Mouse (Mus musculus) kidney, postnatal 25 days (tissue): ENCODE data around the gene Fndc9.

Experiments used
- DNase-seq, 2 experiments: peaks; one replicate each; pipeline ENCODE4 v3.0.0; 2021; ENCODE audit warnings: mixed read lengths in 2 of 2

Fndc9 gene

DNA sequence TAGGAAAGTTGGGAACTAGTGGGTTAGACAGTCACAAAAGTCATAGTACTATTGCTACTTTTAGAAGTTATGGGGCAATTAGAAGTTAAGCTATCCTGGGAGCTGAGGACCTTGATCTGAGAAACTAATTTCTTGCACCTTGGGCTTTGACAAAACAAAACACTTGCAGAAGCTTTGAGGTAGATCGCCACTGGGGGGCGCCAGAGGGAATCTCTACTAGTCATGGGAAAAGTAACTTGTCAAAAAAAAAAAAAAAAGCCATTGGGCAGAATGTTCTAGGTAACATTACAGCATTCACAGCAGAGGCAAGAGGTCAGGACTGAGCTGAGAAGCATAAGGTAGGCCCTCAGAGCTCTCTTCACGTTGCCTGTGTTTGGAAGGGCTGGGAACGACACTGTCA, 1.6 kb downstream of the Fndc9 start:
- peak; percentile 76 to 90 for DNase-seq

GRCm38 (mm10) chr11:46241150-46241673, 5.9 kb downstream of the Fndc9 start:
- no peak for DNase-seq

DNA sequence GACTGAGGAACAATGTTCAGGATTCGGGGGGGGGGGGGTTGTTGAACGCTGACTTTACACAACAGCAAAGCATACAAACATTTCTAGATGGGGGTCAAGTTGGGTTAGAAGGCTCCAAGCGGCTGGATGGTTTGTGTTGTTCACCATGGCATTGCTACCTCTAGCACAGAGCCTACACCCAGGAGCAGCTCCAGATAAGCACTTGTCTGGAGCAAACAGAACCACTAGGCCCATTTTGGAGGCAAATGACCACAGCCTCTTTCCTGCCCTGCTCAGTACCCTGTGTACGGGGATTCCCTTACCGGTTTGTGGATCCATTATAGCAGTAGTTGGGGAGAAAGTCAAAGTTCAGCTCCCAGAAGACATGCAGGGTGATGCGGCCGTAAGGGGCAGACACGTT, 6.7 kb downstream of the Fndc9 start:
- no peak for DNase-seq

DNA sequence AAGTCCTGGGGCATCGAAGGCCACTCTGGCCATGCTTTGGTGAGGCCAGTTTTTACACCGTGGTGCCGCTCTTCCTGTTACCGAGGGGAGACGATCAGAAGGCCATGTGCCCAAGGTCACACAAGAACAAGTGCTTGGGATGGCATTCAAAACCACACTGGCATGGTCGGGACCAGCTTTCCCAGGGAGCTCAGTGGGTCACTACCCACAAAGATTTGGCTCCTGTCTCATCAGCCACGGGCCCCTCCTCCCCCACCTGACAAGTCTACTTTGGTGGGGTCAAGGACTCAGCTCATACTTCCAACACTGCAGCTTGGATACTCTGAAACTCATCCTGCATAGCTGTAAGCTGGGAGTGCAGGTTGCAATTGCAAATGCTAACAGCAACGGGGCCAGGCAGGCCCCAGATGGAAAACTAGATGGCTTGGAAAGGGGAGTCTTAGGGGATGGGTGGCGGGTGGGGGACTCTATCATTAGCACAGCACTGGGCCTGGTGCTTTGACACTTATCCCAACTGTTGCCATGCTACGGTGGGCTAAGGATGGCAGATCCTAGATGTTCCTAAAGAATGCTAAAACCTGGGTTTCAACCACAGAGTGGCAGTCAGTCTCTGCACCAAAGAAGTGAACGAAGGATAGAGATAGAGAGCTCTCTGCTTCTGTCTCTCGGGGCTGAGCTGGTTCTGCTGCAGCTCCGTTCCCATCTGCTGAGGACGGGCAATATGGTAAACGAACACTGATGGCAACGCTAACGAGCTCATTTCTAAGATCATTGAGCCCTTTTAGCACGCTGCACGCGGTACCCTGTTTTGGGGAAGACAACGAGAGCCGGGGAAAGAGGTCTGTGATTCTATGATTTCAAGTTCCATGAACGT, 9.6 kb downstream of the Fndc9 start:
- no peak for DNase-seq

DNA sequence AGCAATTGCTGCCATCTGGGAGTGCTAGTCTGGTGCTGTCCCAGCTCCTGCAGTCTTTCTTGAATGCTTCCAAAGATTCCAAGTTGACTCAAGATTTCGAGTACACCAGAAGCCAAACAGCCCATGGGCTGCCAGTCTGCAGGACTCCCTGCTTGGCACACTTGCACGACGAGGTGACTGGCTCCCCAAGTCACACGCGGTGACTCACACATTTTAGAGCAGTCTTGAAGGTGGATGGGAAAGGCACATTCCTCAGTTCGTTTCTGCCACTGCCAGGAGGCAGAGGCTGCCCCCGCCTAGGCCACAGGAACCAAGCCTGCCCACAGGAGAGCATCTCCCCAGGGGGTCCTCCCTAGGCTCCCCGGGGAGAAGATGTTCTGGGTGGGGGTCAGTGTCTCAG, 10.6 kb downstream of the Fndc9 start:
- no peak for DNase-seq

- DNase-seq = no peak
Measured at GRCm38 (mm10) chr11:46246393-46246792, 11.1 kb downstream of the Fndc9 start.

DNA sequence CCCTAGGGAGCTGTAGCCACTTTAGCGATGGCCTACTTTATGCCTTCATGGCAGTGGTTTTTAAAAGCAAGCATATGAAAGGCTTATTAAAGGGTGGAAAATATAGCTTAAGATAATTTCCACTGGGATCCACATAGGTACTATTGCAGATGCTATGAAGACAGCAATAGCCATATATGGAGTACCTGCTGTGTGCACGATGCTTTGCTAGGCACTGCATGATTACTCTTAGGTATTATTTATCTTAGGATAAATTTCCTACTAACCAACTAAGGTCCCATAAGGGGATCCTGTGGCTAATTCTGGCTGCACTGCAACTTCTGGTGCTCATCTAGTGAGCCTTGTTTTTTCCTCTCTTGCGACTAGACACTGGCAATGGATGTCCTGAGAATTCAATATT, 13.0 kb downstream of the Fndc9 start:
- DNase-seq = no peak

DNA sequence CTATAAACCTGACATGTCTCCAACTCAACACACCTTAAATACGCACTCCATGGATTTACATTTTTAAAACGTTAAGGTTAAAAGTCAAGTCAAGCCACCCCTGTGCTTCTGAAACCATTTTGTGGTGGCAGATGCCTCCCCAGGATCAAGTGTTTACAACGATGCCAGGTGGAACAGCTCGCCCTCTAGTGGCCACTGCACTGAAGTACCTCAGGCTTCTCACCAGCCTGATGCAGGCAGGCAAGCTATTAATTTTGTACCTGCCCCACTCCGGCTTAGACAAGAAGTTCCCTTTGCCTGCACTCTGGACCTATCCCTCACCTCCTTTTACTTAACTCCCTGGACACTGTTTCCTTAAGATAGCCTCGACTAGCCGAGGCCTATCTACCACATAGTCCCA, 16.7 kb downstream of the Fndc9 start:
- peak; percentile 71 to 75 for DNase-seq

- DNase-seq = no peak
Measured at GRCm38 (mm10) chr11:46255291-46255690, 20.0 kb downstream of the Fndc9 start.

- peak in 1 of 2 experiments; percentile 45 for DNase-seq
Measured at GRCm38 (mm10) chr11:46258207-46258606, 22.9 kb downstream of the Fndc9 start.

- DNase-seq = no peak
Measured at GRCm38 (mm10) chr11:46258749-46259148, 23.4 kb downstream of the Fndc9 start.

DNA sequence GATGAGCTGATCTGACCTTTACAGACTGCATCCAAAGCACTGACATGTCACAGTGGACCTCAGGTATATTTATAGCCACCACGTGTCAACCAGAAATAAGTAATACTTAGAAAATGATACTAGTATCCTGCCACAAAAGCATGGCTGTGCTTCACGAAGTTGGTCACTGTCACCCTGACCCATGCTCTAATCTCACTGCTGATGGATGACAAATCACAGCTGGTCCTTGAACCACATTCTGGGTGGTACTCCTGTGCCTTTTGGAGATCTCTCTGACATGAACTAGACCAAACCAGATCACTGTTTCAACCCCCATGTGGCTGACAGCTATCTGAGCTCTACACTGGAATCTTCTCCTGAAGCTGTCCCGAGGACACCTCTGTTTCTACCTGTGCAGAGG, 27.5 kb downstream of the Fndc9 start:
- DNase-seq = peak in 1 of 2 experiments; percentile 9

- peak in 1 of 2 experiments; percentile 32 for DNase-seq
Measured at GRCm38 (mm10) chr11:46263291-46263690, 28.0 kb downstream of the Fndc9 start.

DNA sequence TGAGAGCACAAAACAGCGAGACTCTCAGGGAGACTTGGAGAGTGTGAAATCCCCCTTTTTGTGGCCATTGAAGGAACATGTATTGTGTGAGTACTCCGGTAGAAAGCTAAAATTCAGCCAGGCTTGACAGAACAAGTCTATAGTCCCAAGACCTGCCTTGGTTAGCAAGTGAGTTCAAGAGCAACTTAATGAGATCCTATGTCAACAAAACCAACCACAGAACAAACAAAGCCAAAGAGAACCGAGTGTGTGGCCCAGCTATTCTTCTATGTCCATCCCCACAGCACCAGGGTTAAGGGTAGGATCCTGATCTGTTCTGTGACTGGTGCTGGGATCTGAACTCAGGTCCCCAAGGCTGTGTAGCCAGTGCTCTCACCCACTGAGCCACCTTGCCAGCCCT, 29.3 kb downstream of the Fndc9 start:
- no peak for DNase-seq

DNA sequence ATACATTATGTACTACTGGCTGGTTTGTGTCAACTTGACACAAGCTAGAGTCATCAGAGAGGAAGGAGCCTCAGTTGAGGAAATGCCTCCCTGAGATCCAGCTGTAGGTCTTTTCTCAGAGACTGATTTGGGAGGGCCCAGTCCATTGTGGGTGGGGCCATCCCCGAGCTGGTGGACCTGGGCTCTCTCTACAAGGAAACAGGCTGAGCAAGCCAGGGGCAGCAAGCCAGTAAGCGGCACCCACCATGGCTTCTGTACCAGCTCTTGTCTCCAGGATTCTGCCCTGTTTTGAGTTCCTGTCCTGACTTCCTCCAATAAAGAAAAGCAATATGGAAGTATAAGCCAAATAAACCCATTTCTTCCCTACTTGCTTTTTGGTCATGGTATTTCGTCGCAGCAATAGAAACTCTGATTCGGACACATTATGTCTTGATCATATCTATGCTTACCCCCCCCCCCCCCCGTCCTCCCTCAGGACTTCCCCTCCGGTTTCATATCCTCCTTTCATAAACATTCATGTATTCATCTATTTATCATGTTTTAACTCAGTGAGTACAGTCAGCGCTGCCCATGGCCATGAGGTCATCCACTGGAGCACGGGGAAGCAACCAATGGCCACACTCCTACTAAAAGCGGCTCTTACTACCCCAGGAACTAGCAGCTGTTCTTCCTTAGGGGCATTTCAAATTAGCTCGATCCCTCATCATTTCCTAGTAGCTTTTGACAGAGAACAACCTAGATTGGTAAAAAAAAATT, 29.9 kb downstream of the Fndc9 start:
- peak in 1 of 2 experiments; percentile 8 for DNase-seq

- peak; percentile 60 to 70 for DNase-seq
Measured at GRCm38 (mm10) chr11:46268991-46269390, 33.7 kb downstream of the Fndc9 start.

GRCm38 (mm10) chr11:46269391-46269790, 34.1 kb downstream of the Fndc9 start:
- DNase-seq = no peak

GRCm38 (mm10) chr11:46269893-46270292, 34.6 kb downstream of the Fndc9 start:
- no peak for DNase-seq

- DNase-seq = no peak
Measured at GRCm38 (mm10) chr11:46272058-46272681, 36.8 kb downstream of the Fndc9 start.

GRCm38 (mm10) chr11:46273969-46274368, 38.6 kb downstream of the Fndc9 start:
- DNase-seq = no peak

GRCm38 (mm10) chr11:46275302-46275701, 40.0 kb downstream of the Fndc9 start:
- peak; percentile 83 to 89 for DNase-seq

DNA sequence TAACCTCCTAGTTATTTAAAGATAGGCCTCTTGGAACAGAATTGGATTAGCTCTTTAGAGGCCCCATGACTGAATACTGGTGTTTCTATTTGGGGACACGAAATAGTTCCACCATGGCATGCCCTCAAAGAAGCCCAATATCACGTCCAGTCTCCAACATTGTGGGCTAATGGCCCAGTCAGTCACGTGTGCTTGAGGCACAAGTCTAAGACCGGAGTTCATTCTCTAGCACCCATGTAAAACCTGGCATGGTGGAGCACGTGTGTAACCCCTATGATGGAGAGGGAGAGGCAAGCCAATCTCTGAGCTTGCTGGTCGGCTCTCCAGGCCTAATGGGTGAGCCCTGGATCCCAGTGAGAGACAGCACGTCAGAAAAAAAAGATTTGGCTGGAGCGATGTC, 40.8 kb downstream of the Fndc9 start:
- DNase-seq = peak in 1 of 2 experiments; percentile 36

DNA sequence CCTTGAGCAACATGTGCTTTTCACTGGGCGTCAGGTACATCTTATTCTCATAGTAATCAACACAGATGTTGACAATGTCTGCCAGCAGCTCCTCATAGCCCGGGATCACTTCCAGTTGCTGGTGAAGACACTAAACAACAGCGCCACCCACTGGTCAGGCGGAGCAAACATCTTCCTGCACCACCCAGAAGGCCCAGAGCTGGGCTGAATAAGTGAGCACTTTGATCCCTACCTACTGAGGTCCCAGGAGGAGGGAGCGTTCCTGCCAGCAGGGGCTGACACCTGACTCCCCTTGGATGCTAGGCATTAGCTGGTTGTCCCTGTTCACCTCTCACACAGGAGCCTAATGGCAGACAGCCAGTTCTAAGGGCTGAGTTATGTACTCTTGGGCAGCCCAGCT, 41.4 kb downstream of the Fndc9 start:
- DNase-seq = peak; percentile 52 to 86
